Mouse (Mus musculus): ENCODE measurements at regions not wholly inside any gene's neighbourhood (a gene's known extent, or its start where the extent isn't known, plus 50 kb on each side); places are given as distances from the start of the nearest gene placed in this dataset.
A peak's percentile ranks its signal among the peaks of the same experiment; 100 is the strongest.

DNA sequence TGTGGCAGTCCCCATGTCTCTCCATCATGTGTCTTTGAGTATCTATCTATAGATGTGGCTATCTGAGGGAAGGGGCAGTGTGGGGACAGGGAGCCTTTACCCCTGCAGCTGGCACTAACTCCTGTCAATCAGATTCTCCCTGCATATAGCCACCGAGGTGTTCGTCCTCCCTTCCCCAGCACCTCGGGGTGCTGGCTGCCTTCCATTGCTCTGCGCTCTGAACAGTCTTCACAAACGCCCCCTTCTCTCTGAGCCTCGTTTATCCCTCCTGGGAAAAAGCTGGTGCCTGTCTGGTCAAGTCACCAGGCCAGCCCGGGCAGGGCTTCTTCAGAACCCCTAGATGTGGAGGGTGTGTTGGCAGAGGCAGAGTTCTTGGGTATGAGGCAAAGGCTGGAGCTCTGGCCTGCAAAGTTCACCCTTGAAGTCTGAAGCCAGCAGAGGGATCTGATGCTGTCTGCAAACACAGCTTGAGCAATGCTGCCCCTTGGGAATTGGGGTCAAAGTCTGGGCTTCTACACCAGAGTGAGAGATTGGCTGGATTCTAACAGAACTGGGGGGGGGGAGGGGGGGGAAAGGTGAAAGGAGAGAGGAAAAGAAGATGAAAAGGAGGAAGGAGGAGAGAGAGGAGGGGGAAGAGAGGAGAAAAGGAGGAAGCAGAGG, 175.5 kb upstream of the Igsf21 start:
- H3K4me3 ChIP-seq, result no peak overlapping the region
- no peak overlapping the region for H3K27ac ChIP-seq
- TF ChIP-seq CTCF (IDR thresholded peaks at IDR 0.05), result no peak
- intact Hi-C loops (cut with DNase I), result no loop called here
- no peak for DNase-seq (ENCODE audit: extremely low spot score in 1 of 2, low spot score in 2 of 2)

- intact Hi-C loops (cut with DNase I), result no loop called here
- Histone ChIP-seq H3K4me3 (no peak overlapping the region), H3K27ac (no peak overlapping the region)
- TF ChIP-seq CTCF (IDR thresholded peaks at IDR 0.05), result no peak
- DNase-seq (ENCODE audit: extremely low spot score in 1 of 2, low spot score in 2 of 2), result no peak
Measured at GRCm38 (mm10) chr4:140419720-140420412, 173.3 kb upstream of the Igsf21 start.

GRCm38 (mm10) chr4:140412312-140412930, 165.8 kb upstream of the Igsf21 start:
- no peak for TF ChIP-seq CTCF (IDR thresholded peaks at IDR 0.05)
- Histone ChIP-seq H3K4me3 (no peak overlapping the region), H3K27ac (no peak overlapping the region)
- peak in 1 of 2 experiments; percentile 29 for DNase-seq (ENCODE audit: extremely low spot score in 1 of 2, low spot score in 2 of 2)
- intact Hi-C loops (cut with DNase I), result no loop called here

- no peak for DNase-seq (ENCODE audit: extremely low spot score in 1 of 2, low spot score in 2 of 2)
- Histone ChIP-seq H3K4me3 (no peak overlapping the region), H3K27ac (no peak overlapping the region)
- TF ChIP-seq CTCF (IDR thresholded peaks at IDR 0.05), result no peak
- intact Hi-C loops (cut with DNase I), result no loop called here
Measured at GRCm38 (mm10) chr4:140408446-140408845, 161.9 kb upstream of the Igsf21 start.

DNA sequence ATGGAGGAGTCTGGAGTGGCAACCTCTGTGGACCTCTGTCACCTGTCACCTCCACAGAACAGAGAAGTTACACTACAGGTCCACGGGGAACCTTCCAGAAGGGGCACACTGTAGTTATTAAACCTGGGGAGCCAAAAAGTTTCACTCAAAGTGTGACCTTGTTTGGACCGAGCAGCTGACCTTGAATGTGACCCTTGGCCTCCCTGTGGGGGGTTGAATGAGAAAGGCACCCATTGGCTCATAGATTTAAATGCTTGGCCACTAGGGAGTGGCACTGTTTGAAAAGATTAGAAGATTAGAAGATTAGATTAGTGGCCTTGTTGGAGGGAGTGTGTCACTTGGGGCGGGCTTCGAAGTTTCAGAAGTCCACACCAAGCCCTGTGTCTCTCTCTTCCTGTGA, 160.3 kb upstream of the Igsf21 start:
- DNase-seq (ENCODE audit: extremely low spot score in 1 of 2, low spot score in 2 of 2), result no peak
- no peak for TF ChIP-seq CTCF (IDR thresholded peaks at IDR 0.05)
- no peak overlapping the region for H3K4me3 ChIP-seq
- H3K27ac ChIP-seq, result no peak overlapping the region
- intact Hi-C loops (cut with DNase I), result no loop called here

DNA sequence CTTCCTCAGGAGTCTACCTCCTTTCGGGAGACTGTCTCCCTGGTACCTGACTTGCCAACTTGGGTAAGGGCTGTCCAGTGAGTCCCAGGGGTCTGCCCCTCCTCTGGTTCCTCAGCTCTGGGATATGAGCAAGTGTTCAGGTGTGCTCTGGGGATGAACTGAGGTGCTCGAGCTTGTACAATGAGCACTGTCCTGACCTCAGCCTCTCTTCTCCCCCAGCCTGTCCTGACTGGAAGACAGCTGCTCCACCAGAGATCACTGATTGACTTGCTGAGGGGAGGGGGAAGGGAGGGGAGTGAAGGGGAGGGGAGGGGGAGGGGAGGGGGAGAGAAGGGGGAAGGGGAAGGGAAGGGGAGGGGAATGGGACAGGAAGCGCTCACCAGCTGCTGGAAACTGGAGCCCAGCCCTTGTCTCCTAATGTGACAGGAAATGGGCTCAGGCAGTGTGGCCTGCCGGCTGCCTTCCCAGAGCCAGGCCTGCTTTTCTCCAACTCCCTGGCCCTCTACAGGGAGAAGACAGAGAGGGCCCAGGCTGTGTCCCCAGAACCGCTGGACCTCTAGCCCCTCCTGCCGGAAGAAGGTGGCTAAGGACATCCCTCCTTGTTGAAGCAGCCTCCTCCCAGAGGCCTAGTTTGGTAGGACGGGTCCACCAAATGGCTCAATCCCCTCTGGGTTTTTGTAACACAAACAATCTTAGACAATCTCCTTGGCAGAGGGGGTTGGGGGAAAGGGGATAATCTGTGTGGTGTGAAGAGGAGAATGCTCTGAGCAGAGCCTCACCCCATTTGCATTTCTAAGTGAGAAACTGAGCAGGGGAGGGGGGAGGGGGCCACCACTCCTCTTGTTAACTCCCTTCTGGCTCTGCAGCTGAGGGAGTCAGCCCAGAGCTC, 159.7 kb upstream of the Igsf21 start:
- DNase-seq (ENCODE audit: extremely low spot score in 1 of 2, low spot score in 2 of 2), result no peak
- peak; percentile 23 for TF ChIP-seq CTCF (IDR thresholded peaks at IDR 0.05)
- H3K4me3 ChIP-seq, result no peak overlapping the region
- no peak overlapping the region for H3K27ac ChIP-seq
- intact Hi-C loops (cut with DNase I), result no loop called here

DNA sequence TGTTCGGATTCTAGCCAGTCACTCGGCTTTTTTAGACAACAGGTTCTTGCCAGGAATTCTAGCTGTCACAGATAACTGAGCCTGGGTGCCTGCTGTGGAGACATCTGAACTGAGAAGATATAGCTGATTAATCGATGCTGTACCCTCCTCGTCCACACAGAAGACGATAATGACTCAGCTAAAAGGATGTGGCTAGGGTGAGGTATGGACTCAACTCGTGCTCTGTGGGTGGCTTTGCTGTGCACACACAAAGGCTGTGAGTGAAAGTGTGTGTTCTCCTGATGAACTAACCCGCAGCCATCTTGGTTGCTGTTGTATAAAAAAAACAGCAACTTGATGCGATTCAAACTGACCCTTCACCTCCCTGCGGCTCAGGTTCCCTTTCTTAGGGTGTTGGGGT, 158.8 kb upstream of the Igsf21 start:
- no peak for TF ChIP-seq CTCF (IDR thresholded peaks at IDR 0.05)
- no peak overlapping the region for H3K4me3 ChIP-seq
- intact Hi-C loops (cut with DNase I), result no loop called here
- no peak overlapping the region for H3K27ac ChIP-seq
- no peak for DNase-seq (ENCODE audit: extremely low spot score in 1 of 2, low spot score in 2 of 2)

GRCm38 (mm10) chr4:140403128-140403527, 156.5 kb upstream of the Igsf21 start:
- Histone ChIP-seq H3K4me3 (no peak overlapping the region), H3K27ac (no peak overlapping the region)
- no peak for DNase-seq (ENCODE audit: extremely low spot score in 1 of 2, low spot score in 2 of 2)
- TF ChIP-seq CTCF (IDR thresholded peaks at IDR 0.05), result no peak
- intact Hi-C loops (cut with DNase I), result no loop called here

- no peak for TF ChIP-seq CTCF (IDR thresholded peaks at IDR 0.05)
- no peak for DNase-seq (ENCODE audit: extremely low spot score in 1 of 2, low spot score in 2 of 2)
- no peak overlapping the region for H3K4me3 ChIP-seq
- H3K27ac ChIP-seq, result no peak overlapping the region
- intact Hi-C loops (cut with DNase I), result no loop called here
Measured at GRCm38 (mm10) chr4:140402319-140402718, 155.7 kb upstream of the Igsf21 start.

DNA sequence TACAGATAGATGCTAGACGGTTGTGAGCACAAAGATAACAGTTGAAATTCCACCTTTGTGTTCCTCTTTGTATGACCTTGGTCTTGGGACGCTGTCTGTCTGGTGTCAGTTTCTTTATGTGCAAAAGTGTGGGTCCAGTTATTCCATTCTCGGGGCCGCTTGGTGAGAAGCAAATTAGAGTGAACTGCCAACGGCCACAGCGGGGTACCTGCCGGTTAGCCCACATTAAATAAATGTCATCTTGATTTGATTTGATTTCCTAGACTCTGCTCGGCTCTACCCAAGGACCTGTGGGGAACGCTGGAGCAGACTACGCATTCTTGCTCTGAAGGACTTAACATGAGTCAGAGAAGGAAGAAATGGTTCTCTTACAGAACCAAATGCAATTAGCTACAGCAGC, 155.0 kb upstream of the Igsf21 start:
- Histone ChIP-seq H3K4me3 (no peak overlapping the region), H3K27ac (no peak overlapping the region)
- TF ChIP-seq CTCF (IDR thresholded peaks at IDR 0.05), result no peak
- no peak for DNase-seq (ENCODE audit: extremely low spot score in 1 of 2, low spot score in 2 of 2)
- intact Hi-C loops (cut with DNase I), result no loop called here

- Histone ChIP-seq H3K27ac (no peak overlapping the region), H3K4me3 (no peak overlapping the region)
- intact Hi-C loops (cut with DNase I), result no loop called here
- no peak for TF ChIP-seq CTCF (IDR thresholded peaks at IDR 0.05)
- no peak for DNase-seq (ENCODE audit: extremely low spot score in 1 of 2, low spot score in 2 of 2)
Measured at GRCm38 (mm10) chr4:140396548-140396947, 150.0 kb upstream of the Igsf21 start.

- no peak for TF ChIP-seq CTCF (IDR thresholded peaks at IDR 0.05)
- DNase-seq (ENCODE audit: extremely low spot score in 1 of 2, low spot score in 2 of 2), result no peak
- Histone ChIP-seq H3K4me3 (no peak overlapping the region), H3K27ac (no peak overlapping the region)
- intact Hi-C loops (cut with DNase I), result no loop called here
Measured at GRCm38 (mm10) chr4:140392290-140392689, 145.7 kb upstream of the Igsf21 start.
